Mouse (Mus musculus): ENCODE measurements around the gene Itga2.

Gene Itga2

DNA sequence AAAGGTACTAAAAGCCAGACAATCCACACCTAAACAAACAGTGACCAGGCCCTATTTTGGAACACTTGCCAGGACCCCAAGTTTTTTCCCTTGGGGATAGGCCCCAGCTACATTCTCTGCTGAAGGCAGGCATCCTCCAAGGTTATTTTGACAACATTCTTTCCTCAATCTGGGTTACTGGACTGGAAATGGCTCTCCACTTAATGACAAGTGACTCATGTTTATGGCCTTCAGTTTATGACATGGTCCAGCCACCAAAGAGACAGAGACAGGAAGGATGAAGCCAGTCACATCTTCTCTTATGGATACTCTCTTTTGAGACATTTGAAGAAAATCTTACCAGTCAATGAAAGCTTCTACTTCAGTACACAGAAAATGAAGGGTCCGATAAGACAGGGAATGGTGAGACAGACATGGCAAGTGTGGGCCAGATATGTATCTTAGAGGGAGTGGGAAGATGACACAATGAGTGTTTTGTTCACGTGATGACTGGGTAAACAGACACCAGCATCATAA, 55.8 kb downstream of the Itga2 start:
- no peak for DNase-seq

DNA sequence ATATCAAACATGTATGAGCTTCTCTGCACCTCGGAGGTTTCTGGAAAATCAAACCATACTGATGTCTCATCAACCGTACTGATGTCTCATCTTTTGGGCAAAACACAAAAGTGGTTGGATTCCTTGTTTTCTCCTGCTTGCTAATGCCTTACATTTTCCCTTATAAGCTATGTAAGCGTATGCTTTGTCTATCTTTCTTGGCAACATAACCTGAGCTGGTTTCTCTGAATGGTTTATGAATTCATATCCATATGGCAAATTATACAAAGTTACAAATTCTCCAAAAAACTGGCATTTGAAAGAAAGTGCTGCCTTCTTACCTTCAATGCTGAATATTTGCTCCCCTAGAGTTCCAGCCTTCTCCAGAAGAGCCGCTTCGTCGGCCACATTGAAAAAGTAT, 57.2 kb downstream of the Itga2 start:
- no peak for DNase-seq

DNA sequence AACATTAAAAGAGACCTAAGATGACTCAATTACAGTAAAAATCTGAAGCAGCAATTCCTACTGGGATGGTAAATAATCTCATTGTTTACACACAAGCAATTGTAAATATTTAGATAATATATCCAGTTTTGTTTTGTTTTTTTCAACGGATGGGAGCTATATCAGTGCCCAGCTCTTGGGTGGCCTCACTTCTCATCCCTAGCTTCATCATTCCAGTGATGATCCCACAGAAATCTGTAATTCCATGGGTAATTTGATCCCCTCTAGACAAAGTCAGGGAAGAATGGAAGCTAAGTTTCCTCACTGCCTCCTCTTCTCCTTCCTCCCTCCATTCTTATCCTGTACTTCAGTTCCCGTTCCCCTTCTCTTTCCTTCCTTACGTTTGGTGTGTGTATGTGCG, 74.4 kb downstream of the Itga2 start:
- no peak for DNase-seq

DNA sequence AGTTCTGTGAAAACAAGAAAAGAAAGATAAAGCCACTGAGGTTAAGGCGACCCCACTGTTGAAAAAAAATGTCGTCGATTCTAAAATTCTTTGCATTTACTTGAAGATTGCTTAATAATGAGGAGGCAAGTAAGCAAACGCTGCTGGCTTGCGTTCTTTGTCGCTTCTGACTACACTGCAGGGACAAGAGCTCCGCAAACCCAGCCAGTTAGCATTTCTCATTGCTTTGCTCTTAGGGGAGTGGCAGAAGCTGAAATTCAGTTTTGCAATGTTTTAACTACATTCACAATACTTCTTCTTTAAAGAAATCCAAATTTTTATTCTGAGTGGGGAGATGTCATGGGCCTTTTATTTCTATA, 75.7 kb downstream of the Itga2 start:
- DNase-seq, result no peak

DNA sequence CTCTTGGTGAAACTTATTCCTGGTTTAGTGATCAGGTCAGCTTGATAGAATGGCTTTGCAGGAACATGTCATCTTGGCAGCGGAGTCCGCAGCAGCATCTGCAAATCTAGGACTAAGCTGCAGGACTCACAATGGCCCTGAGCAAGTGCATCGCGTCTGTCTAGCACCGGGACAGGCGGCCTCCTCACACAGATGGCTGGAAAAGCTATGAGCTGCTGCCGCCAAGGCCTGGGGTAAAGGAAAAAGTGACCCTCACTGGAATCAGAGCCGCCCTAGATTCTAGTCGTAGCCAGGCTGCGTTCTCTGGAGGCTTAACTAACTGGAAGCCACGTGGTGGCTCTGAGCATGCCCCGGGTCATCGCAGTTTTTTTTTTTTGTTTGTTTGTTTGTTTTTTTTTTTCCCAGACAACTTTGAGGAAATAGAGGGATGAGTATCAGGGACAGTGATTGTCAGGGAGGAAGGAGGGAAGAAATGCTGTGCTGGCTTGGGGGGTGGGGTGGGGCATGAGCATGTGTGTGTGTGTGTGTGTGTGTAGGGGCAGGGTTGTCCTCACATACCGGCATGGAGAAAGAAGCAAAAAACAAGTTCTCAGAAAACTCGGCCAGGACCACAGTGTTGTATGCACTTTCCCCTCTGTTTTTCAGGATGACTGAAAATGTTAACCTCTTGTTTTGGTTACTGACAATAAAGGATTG, 76.2 kb downstream of the Itga2 start:
- peak; percentile 9 for DNase-seq

DNA sequence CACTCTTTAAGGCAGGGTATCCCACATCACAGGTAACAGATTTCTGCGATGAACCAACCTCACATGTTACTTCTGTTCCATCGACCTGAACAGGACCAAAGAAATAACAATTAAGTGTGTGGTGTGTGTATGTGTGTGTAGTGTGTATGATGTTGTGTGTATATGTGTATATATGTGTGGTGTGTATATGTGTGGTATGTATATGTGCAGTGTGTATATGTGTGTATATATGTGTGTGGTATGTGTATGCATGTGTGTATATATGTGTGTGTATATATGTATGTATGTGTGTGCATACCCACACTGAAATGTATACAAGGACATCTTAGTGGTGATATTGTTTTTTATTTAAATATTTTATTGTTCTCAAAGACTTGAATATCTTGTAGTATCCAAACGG, 77.5 kb downstream of the Itga2 start:
- DNase-seq, result no peak

DNA sequence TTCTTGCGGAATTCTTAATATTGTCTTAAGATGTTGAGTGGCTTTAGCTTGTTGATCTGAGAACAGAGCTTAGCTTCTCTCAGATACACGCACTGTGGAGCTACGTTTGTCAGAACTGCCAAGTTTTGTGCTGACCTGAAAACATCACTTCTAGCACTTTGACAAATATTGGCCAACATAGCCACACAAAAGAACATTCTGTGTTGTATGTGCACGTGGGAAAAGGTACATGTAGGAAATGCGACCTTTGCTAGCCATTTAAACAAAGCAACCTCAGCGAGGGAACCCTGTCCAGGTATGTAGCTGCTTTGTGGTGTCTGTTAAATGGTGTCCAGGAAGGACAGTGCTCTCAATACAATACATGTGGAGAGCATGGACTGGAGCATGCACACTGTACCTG, 77.9 kb downstream of the Itga2 start:
- DNase-seq, result no peak

DNA sequence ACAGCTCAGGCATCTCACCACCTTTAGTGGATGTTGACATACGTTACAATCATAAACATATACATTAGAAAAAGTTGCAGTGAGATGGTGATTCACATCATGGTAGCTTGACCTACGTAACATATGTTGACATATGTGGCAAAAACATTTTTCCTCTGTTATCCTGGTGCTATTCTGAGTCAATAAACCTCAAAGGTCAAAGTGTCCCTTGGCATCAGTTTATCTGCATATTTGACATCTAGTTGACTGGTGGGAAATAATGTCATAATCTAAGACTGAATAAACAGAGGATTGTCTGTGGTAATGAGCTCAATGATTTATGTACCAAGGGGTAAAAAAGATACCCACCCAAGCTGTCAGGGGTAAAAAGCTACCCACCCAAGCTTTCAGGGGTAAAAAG, 78.7 kb downstream of the Itga2 start:
- no peak for DNase-seq

DNA sequence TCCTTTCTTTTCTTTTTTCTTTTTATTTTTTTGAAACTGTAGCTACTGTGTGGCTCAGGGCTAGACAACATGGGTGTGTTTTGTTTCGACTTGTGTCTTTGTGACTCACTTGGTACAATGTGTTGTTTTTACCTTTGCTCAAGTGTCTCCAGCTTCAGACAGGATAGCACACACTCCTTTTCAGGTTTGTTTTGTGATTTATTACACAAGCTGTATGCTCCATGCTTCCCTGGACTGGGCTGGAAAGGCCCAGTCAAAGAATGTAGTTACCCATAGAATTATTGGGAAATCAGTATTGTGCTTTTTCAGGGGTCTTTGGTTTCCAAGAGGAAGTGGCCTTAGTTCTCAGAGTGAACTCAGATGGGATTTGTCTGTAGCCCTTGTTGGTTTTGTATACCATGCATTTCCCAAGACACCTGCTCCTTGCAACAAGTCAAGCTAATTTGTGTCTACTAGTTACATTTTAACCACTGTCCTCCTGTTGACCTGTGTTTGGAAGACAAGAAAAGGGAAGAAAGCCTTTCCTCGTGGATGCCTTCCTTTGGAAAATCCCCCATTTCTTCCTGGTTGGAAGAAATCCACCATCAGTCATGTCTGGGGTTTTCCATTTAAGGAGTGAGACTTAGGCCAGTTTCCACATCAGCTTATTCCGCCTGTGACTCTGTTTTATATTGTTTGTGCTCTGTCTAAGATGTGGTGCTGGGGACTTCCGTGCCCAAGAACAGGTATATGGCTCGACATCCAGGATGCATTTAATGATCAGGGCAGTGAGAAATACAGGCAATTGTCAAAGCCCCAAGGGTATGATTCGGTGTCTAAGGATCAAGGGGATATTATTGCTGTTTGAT, 79.4 kb downstream of the Itga2 start:
- no peak for DNase-seq

DNA sequence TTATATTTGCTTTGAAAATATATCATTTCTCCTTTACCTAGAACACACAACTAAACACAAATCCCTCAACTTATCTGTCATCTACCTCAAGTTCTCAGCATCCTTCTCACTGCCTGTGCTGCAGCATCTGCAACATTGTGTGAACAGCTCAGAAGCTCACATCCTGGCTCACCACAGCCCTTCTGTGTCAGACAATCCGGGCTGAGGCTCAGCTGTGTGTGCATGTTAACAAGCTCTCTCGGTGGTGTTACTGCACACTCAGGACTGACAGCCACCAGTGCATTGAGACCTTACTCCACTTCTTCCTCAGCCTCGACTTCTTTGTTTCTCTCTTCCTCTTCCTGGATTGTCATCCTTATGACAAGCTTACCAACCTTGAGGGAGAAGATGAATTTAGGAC, 83.0 kb downstream of the Itga2 start:
- DNase-seq, result no peak

DNA sequence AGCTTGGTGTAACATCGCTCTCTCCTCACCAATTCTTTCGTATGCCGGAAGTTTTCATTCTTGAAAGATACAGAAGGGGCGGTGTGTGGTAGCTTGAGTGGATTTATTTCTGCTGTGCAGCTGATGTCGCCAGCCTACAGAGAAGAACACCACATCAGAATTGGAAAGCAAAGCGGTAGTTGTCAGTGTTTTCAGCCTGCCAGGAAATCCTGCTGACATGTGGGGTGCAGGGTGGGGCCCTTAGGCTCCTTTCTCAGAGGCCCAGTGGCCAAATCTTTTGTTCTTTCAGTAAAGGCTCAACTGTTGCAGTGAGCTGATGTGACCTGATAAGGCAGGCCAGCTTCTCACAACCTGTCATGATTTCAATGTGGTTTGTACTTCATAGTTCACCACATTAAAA, 86.1 kb downstream of the Itga2 start:
- DNase-seq, result no peak

DNA sequence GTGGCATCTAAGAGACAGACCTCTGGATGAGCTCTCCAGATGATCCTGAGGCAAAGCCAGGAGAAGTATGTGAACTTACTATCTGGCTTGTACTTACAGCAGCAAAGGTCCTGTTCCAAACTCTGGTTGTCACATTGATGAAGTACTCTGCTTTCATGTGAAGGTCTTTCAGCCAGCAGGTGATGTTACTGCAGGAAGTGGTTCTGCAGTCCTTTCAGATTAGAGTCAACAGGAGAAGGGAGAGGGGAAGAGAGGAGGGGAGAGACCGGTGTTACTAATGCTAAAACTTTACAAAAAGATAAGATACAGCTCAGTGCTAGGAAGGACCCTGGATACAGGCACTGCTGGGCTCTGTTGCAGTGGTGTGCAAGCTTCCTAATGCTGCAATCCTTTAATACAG, 88.6 kb downstream of the Itga2 start:
- DNase-seq, result no peak

DNA sequence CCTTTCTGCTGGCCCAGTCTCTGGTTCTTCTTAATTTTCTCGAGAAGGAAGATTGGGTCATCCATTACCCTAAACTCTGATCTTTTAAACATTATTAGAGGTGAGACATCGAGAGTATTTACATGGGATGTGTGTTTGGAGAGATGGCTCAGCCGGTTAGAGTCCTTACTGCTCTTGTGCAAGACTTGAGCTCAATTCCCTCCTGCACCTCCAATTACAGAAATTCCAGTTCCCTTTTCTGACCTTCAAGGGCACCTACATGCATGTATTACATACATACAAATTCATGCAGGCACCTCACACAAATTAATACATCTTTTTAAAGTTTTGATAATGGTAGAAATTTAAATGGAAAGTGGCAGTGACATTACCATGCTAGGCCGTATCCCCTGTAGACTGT, 91.4 kb downstream of the Itga2 start:
- DNase-seq, result no peak

DNA sequence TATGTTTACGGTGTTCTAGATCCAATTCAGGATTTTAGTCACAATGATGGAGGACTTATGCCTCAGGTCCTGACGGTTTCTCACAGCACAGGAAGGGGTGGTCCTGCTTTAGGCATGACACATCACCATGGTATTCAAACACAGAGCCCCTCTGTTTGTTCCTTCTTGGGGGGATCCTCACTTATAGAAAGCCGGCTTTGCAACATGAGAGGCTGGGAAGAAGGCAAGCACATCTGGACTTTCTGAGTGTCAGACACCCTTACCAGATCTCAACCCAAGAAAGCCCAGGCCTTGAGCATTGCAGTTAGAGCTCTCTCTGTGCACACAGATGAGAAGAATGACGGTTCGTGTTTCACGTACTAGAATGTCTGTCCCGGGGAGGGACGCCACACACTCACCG, 92.8 kb downstream of the Itga2 start:
- no peak for DNase-seq

DNA sequence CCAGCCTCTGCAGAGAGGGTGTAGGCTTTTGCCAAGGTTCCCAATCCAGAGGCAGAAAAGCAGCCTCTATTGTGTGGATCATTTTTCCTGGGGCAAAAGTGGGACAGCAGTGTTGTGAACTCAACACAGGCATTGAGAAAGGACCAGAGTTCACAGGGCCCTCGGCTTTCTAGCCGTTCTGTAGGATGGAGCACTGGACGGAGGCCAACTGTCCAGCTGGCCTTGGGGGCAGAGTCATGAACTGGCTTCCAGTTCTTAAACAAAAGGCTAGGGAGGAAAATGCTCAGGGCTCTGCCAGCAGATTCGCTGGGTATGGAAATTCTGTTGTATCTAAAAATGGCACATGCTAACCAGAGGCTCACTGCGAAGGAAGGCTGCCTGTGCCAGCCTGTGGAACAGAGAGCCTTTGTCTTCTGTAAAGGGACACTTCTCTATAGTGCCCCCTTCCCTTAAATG, 93.3 kb downstream of the Itga2 start:
- DNase-seq, result peak; percentile 79

DNA sequence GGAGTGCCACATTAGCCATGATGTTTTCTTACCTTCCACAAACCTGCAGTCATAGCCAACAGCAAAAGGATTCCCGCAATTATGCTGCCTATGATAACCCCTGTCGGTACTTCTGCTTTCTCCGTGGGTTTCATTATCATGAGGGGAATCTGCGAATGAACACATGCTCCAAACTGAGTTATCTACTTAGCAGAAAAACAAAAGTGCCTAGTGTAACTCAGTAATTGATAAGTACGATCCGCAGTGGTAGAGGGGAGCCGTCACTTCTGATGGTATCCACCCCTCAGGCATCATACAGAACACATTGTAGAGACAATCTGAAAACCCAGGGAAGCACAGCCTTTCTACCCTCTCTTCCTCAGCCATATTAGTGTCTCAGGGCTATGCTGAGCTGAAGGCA, 94.8 kb downstream of the Itga2 start:
- DNase-seq, result no peak

DNA sequence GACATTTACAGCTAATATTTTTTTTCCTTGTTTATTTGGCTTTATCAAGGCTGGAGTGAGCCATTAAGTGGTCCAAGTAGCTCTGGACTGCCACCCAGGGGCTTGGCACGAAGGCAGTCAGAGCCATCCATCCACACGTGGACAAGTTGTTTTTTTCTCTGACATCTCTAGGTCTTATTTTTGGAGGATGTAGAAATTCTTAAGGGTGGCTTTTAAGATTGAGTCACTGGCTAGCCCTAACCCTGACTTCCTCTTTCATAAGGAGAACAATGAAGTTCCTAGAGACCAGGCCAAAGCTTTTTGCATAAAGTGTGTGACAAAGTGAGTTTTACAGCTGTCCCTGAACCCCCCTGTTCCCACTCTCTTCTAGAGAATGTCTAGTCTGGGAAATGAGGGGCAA, 97.3 kb downstream of the Itga2 start:
- no peak for DNase-seq

DNA sequence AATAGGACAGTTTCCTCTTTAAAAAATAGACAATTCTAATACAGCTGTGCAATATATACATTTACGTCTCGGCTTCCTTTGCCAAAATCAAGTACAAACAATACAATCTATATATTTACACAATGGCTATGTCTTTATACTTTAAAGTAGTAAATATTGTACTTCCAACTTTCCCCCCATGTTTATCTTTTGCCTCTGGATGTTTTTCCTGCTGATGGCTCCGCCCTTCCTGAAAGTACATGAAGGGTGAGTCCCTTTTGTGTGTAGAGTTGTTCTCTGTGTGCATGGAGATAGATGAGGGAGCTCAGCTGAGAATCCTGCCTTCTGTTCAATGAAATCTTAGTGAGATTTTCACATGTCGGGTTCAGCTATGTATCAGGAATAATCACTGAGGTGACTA, 98.5 kb downstream of the Itga2 start:
- DNase-seq, result no peak

DNA sequence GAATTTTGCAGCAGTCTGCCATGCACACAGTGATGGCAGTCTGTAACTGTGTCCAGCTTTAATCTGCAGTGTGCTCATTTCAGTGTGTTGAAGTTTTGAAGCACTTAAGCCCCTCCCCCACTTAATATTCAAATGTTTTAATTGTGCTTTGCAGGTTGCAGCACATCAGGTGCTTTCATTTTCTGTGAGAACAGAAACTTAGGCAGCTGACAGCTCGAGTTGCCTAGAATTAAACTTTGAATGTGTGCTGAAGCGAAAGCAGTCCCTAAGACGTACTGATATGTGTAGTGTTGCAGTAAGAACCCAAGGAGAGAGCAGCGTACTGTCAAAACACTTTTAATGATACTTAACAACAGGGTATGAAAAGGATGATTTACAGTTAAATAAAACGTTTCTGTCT, 99.1 kb downstream of the Itga2 start:
- no peak for DNase-seq

DNA sequence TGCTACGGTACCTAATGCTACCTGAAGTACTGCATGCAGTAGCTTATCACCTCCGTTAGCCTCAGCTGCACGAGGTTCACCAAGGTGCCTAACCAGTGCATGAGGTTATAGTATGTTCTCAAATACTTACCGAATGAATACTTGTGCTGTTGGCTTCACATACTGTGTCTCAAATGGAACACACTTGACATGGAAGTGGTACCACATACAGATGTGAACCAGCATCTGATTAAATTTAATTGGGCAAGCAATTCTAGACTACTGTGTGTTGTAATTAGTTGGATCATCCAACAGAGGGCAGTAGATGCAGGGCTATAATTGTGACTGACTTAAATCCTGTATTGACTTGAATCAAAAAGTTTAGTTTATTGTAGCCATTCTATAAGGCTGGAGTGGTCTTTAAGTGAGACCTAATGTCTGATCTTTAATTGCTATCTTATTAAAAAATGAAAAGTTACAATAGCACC, 100.5 kb downstream of the Itga2 start:
- no peak for DNase-seq

DNA sequence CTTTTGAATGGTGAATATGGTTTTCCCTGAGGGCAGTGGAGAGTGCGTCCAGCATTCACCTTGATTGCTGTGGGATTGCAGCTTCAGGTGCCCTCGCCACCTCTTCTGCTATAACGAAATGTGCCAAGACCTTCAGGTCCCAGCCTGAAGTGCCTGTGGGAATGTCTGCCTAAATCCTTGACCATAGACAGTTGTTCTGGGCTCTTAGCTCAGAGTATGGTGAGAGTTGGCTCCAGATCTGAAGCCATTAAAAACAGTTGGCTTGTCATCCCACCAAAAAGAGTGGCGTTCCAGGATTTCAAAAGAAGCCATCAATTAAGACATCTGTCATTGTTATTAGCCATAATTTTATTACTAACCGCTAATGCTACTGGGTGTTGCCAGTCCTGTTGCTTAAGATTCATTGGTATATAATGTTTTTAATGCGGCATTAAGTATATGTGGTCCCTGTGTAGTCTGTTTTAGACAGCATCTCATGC, 106.5 kb downstream of the Itga2 start:
- DNase-seq, result no peak

DNA sequence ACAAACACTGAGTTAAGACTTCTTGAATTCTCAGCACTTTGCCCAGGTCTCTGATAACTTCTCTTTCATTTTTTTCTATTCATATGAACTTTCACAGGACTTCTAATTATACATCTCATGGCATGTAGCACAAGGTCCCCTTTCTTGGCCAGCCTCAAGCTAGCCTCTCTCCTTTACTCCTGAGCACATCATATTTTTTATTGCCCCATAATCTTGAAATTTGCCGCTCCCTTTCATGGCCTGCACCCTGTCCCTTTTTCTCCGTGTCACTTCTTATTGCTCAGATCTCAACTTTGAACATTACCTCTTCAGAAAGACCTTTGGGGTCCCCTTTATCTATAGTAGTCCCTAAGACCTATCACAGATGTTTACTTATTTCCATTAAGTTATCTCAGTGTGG, 109.0 kb downstream of the Itga2 start:
- no peak for DNase-seq

DNA sequence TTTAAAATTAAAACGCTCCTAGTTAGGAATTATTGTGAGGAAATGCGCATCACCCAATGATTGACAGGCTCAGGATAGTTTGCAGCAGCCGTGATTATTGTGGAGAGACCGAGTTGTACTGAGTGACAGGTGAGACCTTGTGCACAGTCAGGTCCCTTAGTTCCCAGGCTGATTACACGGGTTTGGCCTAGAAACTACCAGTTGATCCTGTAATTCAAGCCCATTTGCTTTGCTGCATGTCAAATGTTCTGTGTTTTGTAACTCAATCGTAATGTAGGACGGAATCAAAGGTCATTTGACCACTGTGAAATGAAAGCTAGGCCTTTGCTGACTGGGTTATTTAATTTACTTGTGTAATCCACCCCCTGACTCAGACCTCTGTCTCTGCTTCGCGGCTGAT, 113.4 kb downstream of the Itga2 start:
- DNase-seq, result no peak

DNA sequence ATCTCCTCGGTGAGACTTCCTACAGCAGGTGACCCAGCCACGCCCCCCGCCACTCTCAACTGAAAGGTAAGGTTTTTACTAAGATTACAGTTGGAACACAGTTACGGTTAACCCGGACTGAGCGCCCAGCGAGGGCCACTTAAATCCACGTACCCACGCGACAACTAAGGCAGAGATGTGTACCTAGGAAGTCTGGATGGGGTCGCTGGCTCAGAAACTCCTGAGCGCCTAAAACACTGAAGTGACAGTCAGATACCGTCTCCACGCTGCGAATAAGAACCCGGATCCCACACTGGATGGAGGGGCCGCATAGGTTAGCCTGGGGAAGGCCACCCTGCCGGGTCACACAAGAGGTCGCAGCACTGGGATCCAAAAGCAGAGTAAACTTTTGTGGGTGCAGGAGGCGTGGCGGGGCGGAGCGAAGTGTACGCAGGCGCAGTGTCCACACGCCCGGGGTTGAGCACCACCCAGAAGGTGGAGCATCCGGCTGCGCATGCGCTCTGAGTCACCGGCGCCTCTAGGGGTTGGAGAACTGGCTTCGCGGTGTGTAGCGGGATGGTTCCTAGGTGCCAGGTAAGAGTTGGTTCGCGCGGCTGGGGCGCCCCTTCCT, 114.0 kb downstream of the Itga2 start, which contains the start of gene Mocs2:
Gene Mocs2 (plus strand): TSS at position 486 of the 610 bp plus-strand sequence.
- peak; percentile 89 for DNase-seq
